Mouse (Mus musculus) kidney, embryonic 14.5 days (tissue): Measurements from ENCODE around the gene Hoxb9. TPM values are rescaled to one million over a fixed set of nuclear protein-coding genes. Genes with fewer than 3 reads are reported as not detected.

ENCODE experiments used
- ATAC-seq: fragments of 200-750 bp; cut with Nextera tagmentation; 2 replicates; pipeline ENCODE4 v1.8.0; 2017; ENCODE audit warnings: moderate number of reproducible peaks, mild to moderate bottlenecking, moderate TSS enrichment, moderate library complexity; ENCODE audit not compliant: low FRiP score, low TSS enrichment
- H3K27ac ChIP-seq: fragments of 300-500 bp; sonication (generic); 2 replicates; pipeline ENCODE4 v1.5.1; 2014; ENCODE audit warnings: low read depth, mild to moderate bottlenecking, low read length, moderate library complexity, mixed read lengths
- H3K27me3 ChIP-seq: fragments of 300-500 bp; sonication (generic); 2 replicates; pipeline ENCODE4 v1.6.1; 2014; ENCODE audit warnings: mild to moderate bottlenecking, low read length; ENCODE audit not compliant: control insufficient read depth, insufficient read depth
- H3K36me3 ChIP-seq: fragments of 300-500 bp; sonication (generic); 2 replicates; pipeline ENCODE4 v1.6.1; 2014; ENCODE audit warnings: low read length, mixed read lengths; ENCODE audit not compliant: control insufficient read depth, insufficient read depth
- H3K4me1 ChIP-seq: fragments of 300-500 bp; sonication (generic); 2 replicates; pipeline ENCODE4 v1.6.1; 2014; ENCODE audit warnings: low read length, mixed read lengths; ENCODE audit not compliant: control insufficient read depth, insufficient read depth
- H3K4me2 ChIP-seq: fragments of 300-500 bp; sonication (generic); replicated peaks from 2 replicates; pipeline ENCODE4 v1.6.1; 2014; ENCODE audit warnings: low read depth, mild to moderate bottlenecking, low read length
- H3K4me3 ChIP-seq: fragments of 300-500 bp; sonication (generic); 2 replicates; pipeline ENCODE4 v1.5.1; 2014; ENCODE audit warnings: mild to moderate bottlenecking, low read length
- H3K9ac ChIP-seq: fragments of 300-500 bp; sonication (generic); 2 replicates; pipeline ENCODE4 v1.6.1; 2014; ENCODE audit warnings: low read depth, mild to moderate bottlenecking, low read length, moderate library complexity
- H3K9me3 ChIP-seq: fragments of 300-500 bp; sonication (generic); 2 replicates; pipeline ENCODE4 v1.6.1; 2016; ENCODE audit warnings: low read length; ENCODE audit not compliant: control insufficient read depth
- WGBS: fragments of 180-500 bp; shearing (Covaris S2); extraction: QIAGEN DNeasy Blood & Tissue Kit; methylation state at CpG from one replicate; pipeline ENCODE4 v1.1.7; 2014; 5-methylcytosine and 5-hydroxymethylcytosine counted together
- polyA plus RNA-seq: library from polyadenylated mRNA; unstranded; fragments of >200 nt; fragmentation: Nextera tagmentation; extraction: Ambion mirVana; gene quantifications from 2 replicates; pipeline ENCODE4 v1.2.1, GENCODE M21; 2014

Hoxb9 gene
- polyA plus RNA-seq = 30.0 and 41.4 TPM in 2 replicates

GRCm38 (mm10) chr11:96270996-96271540 is at the start of gene Hoxb9:
Gene Hoxb9, plus strand, starts transcription at chr11:96271457.
- peak; percentile 68 for ATAC-seq
- H3K27me3 ChIP-seq = peaks cover 4% of the 10 kb centered on the region; the same call in 1 of the 2 replicates
- no peaks in the 10 kb centered on the region for H3K9me3 ChIP-seq
- peak within 1 kb of the TSS; percentile 65 for H3K4me3 ChIP-seq
- peaks cover 16% of the 10 kb centered on the region; the same call in 1 of the 2 replicates for H3K36me3 ChIP-seq
- peak within 1 kb of the TSS; percentile 84 for H3K4me2 ChIP-seq
- peak within 1 kb of the TSS; percentile 93 for H3K9ac ChIP-seq
- peak within 1 kb of the TSS; percentile 95 for H3K27ac ChIP-seq
- peaks cover 42% of the 10 kb centered on the region for H3K4me1 ChIP-seq
- WGBS = under 1% methylated on average over 28 of the region's 40 CpGs

- H3K4me2 ChIP-seq = no peak overlapping the region
- H3K36me3 ChIP-seq = no peaks in the 10 kb centered on the region
- no peak overlapping the region for H3K9ac ChIP-seq
- WGBS = 46% methylated on average over 2 of the region's 2 CpGs
- ATAC-seq = no peak
- H3K4me1 ChIP-seq = no peaks in the 10 kb centered on the region
- no peaks in the 10 kb centered on the region for H3K9me3 ChIP-seq
- no peak overlapping the region for H3K27ac ChIP-seq
- H3K4me3 ChIP-seq = no peak overlapping the region
- H3K27me3 ChIP-seq = peaks cover 4% of the 10 kb centered on the region; the same call in 1 of the 2 replicates
These were observed 47.4 kb upstream of the Hoxb9 start for GRCm38 (mm10) chr11:96223813-96224212.

GRCm38 (mm10) chr11:96227676-96228075 is 43.6 kb upstream of the Hoxb9 start:
- no peak for ATAC-seq
- no peak overlapping the region for H3K4me2 ChIP-seq
- no peak overlapping the region for H3K4me3 ChIP-seq
- H3K9me3 ChIP-seq = no peaks in the 10 kb centered on the region
- WGBS = 82% methylated on average over 9 of the region's 9 CpGs
- no peak overlapping the region for H3K27ac ChIP-seq
- no peaks in the 10 kb centered on the region for H3K36me3 ChIP-seq
- no peaks in the 10 kb centered on the region for H3K4me1 ChIP-seq
- H3K27me3 ChIP-seq = no peaks in the 10 kb centered on the region
- no peak overlapping the region for H3K9ac ChIP-seq

GRCm38 (mm10) chr11:96234906-96235305 is 36.4 kb upstream of the Hoxb9 start:
- 2% methylated on average over 12 of the region's 12 CpGs for WGBS
- no peaks in the 10 kb centered on the region for H3K9me3 ChIP-seq
- H3K4me2 ChIP-seq = no peak overlapping the region
- H3K4me3 ChIP-seq = no peak overlapping the region
- H3K27me3 ChIP-seq = peaks cover 4% of the 10 kb centered on the region; the same call in 1 of the 2 replicates
- no peak for ATAC-seq
- no peak overlapping the region for H3K27ac ChIP-seq
- H3K36me3 ChIP-seq = no peaks in the 10 kb centered on the region
- H3K9ac ChIP-seq = no peak overlapping the region
- H3K4me1 ChIP-seq = no peaks in the 10 kb centered on the region

GRCm38 (mm10) chr11:96240211-96240610 is 31.0 kb upstream of the Hoxb9 start:
- no peak overlapping the region for H3K27ac ChIP-seq

GRCm38 (mm10) chr11:96250901-96251300 is 20.4 kb upstream of the Hoxb9 start:
- WGBS = under 1% methylated on average over 13 of the region's 14 CpGs
- Histone ChIP-seq H3K36me3 (no peaks in the 10 kb centered on the region), H3K9me3 (no peaks in the 10 kb centered on the region), H3K4me3 (peak overlapping the region; percentile 77), H3K4me2 (peak overlapping the region; percentile 71), H3K9ac (peak overlapping the region; percentile 94), H3K27me3 (peaks cover 3% of the 10 kb centered on the region; the same call in 1 of the 2 replicates), H3K27ac (peak overlapping the region; percentile 93), H3K4me1 (peaks cover 34% of the 10 kb centered on the region)
- peak; percentile 80 for ATAC-seq

More at GRCm38 (mm10) chr11:96240211-96240610, 31.0 kb upstream of the Hoxb9 start:
- no peak overlapping the region for H3K4me3 ChIP-seq
- no peak for ATAC-seq
- peaks cover 2% of the 10 kb centered on the region; the same call in 1 of the 2 replicates for H3K27me3 ChIP-seq
- no peak overlapping the region for H3K4me2 ChIP-seq
- H3K9me3 ChIP-seq = no peaks in the 10 kb centered on the region
- no peaks in the 10 kb centered on the region for H3K4me1 ChIP-seq
- under 1% methylated on average over 7 of the region's 7 CpGs for WGBS
- H3K9ac ChIP-seq = no peak overlapping the region
- H3K36me3 ChIP-seq = no peaks in the 10 kb centered on the region

GRCm38 (mm10) chr11:96251480-96252031 is 19.7 kb upstream of the Hoxb9 start:
- peaks cover 38% of the 10 kb centered on the region for H3K4me1 ChIP-seq
- peaks cover 3% of the 10 kb centered on the region; the same call in 1 of the 2 replicates for H3K27me3 ChIP-seq
- peak overlapping the region; percentile 71 for H3K4me2 ChIP-seq
- no peaks in the 10 kb centered on the region for H3K36me3 ChIP-seq
- 1% methylated on average over 46 of the region's 46 CpGs for WGBS
- peak overlapping the region; percentile 94 for H3K9ac ChIP-seq
- ATAC-seq = peak; percentile 51
- H3K27ac ChIP-seq = peak overlapping the region; percentile 93
- H3K4me3 ChIP-seq = peak overlapping the region; percentile 77
- H3K9me3 ChIP-seq = no peaks in the 10 kb centered on the region

- peak overlapping the region; percentile 94 for H3K9ac ChIP-seq
- peak overlapping the region; percentile 71 for H3K4me2 ChIP-seq
- H3K4me3 ChIP-seq = peak overlapping the region; percentile 77
These were observed 18.6 kb upstream of the Hoxb9 start for GRCm38 (mm10) chr11:96252541-96253120.

GRCm38 (mm10) chr11:96254221-96254620 is 17.0 kb upstream of the Hoxb9 start:
- no peaks in the 10 kb centered on the region for H3K36me3 ChIP-seq
- H3K9me3 ChIP-seq = no peaks in the 10 kb centered on the region
- H3K4me1 ChIP-seq = peaks cover 61% of the 10 kb centered on the region
- H3K27ac ChIP-seq = peak overlapping the region; percentile 73
- peak overlapping the region; percentile 94 for H3K9ac ChIP-seq
- peak overlapping the region; percentile 77 for H3K4me3 ChIP-seq
- peak overlapping the region; percentile 71 for H3K4me2 ChIP-seq
- ATAC-seq = no peak
- WGBS = 3% methylated on average over 11 of the region's 11 CpGs
- H3K27me3 ChIP-seq = peaks cover 3% of the 10 kb centered on the region; the same call in 1 of the 2 replicates

More at GRCm38 (mm10) chr11:96252541-96253120, 18.6 kb upstream of the Hoxb9 start:
- Histone ChIP-seq H3K36me3 (no peaks in the 10 kb centered on the region), H3K4me1 (peaks cover 45% of the 10 kb centered on the region), H3K27me3 (peaks cover 3% of the 10 kb centered on the region; the same call in 1 of the 2 replicates), H3K9me3 (no peaks in the 10 kb centered on the region), H3K27ac (peak overlapping the region; percentile 93)
- 4% methylated on average over 12 of the region's 12 CpGs for WGBS
- no peak for ATAC-seq
